Mouse (Mus musculus) cortical plate, adult 2 months (tissue): ENCODE data around the gene Tor1a. TPM values are rescaled to one million over a fixed set of nuclear protein-coding genes. Genes with fewer than 3 reads are reported as not detected.
A peak's percentile ranks its signal among the peaks of the same experiment; 100 is the strongest.
"Not testable (repeated sequence)": the region's sequence is repeated elsewhere in the genome, so short reads cannot be mapped to it uniquely, and the experiment has no call there.

Source experiments
- H3K27ac ChIP-seq: fragments of 200-500 bp; 2 replicates; pipeline ENCODE4 v1.5.1; 2012; ENCODE audit warnings: low read length, control low read depth, inconsistent platforms; ENCODE audit not compliant: insufficient read depth
- H3K4me1 ChIP-seq: fragments of 200-500 bp; 2 replicates; pipeline ENCODE4 v1.6.1; 2011; ENCODE audit warnings: low read length; ENCODE audit not compliant: control insufficient read depth, insufficient read depth
- H3K4me3 ChIP-seq: fragments of 200-500 bp; 2 replicates; pipeline ENCODE4 v1.5.1; 2011; ENCODE audit warnings: mild to moderate bottlenecking, low read length, control low read depth; ENCODE audit not compliant: insufficient read depth
- CTCF ChIP-seq: fragments of 200-500 bp; IDR thresholded peaks from 2 replicates; pipeline ENCODE4 v1.5.1; 2011; ENCODE audit warnings: mild to moderate bottlenecking, control low read depth, low read length; ENCODE audit not compliant: insufficient read depth; ENCODE audit errors: extremely low read depth
- POLR2A ChIP-seq: fragments of 200-500 bp; IDR thresholded peaks from 2 replicates; pipeline ENCODE4 v1.6.1; 2011; ENCODE audit warnings: mild to moderate bottlenecking, low read length, control low read depth; ENCODE audit not compliant: insufficient read depth; ENCODE audit errors: extremely low read depth
- polyA plus RNA-seq: library from polyadenylated mRNA; depleted of rRNA; stranded (reverse); fragments of >200 nt; gene quantifications from 2 replicates; pipeline ENCODE4 v1.2.3, GENCODE M21; 2012; rRNA removed

The Tor1a gene
- polyA plus RNA-seq, 1 experiment, result 52.5 TPM

DNA sequence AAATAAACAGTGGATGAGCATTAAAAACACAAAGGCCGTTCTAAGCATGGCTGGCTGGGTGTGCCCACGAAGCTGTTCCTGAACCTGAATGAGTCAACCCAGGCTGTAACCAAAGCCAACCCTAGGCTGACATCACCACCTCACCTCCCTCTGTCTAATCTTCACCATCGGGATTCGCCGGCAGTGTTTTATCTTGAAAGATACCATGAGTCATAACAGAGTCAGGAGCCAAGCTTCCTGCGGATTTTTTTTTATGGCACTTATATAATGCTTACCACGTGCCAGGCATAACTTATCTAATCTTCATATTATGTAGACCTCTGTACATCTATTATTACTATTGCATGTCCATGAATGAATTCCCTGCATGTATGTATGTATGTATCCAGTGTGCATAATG lies 47.5 kb downstream of the Tor1a start:
- Histone ChIP-seq H3K4me3 (no peak overlapping the region), H3K4me1 (peaks cover 5% of the 10 kb centered on the region), H3K27ac (no peak overlapping the region)
- peak; percentile 35; the same call in 1 of the 2 replicates for TF ChIP-seq POLR2A
- no peak for TF ChIP-seq CTCF

DNA sequence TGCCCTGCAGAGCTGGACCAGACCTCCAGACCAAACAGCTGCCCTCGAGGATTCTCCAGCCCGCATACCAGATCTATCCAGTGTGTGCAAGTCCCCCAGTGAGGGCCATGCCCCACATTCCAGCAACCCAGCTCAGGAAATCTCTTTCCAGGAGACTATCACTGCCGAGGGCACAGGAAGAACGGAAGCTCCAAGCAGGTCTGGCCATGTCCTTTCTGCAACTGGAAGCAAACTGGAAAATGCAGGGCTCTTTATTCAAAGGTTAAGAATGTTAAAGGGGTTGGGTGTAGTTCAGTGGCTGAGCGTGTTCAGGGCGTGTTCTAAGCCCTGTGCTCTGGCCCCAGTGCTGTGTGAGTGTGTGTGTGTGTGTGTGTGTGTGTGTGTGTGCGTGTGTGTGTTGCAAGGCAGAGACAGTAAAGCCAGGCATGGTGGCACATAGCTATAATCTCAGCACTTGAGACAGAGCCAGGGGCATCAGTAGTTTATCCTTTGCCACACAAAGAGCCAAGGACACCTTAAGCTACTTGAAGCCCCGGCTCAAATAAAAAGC lies 48.9 kb downstream of the Tor1a start:
- Histone ChIP-seq H3K4me1 (peaks cover 5% of the 10 kb centered on the region), H3K27ac (no peak overlapping the region), H3K4me3 (no peak overlapping the region)
- TF ChIP-seq POLR2A (no peak), CTCF (no peak)

DNA sequence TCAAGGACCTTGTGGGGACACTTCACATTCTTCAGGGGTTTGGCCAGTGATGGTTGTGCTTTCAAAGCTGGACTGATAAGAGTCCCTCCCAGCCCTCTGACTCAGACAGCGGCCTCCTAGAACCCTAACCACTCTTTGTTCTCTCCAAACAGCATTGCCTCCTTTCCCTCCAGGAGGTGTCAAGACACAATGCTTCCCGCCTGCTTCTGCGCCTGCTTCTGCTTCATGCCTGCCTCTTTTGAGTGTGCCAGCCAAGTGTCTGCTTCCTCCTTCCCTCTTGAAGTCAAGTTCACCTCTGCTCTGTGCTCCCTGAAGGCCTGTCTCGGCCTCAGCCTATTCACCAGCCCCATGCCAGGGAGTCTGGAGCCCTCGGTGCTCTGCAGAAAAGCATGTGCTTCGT lies 49.6 kb downstream of the Tor1a start:
- H3K27ac ChIP-seq, result no peak overlapping the region
- TF ChIP-seq POLR2A, result no peak
- TF ChIP-seq CTCF, result no peak
- H3K4me3 ChIP-seq, result no peak overlapping the region
- H3K4me1 ChIP-seq, result peaks cover 5% of the 10 kb centered on the region

- no peak overlapping the region for H3K4me3 ChIP-seq
- H3K27ac ChIP-seq, result no peak overlapping the region
- TF ChIP-seq POLR2A (no peak), CTCF (no peak)
- H3K4me1 ChIP-seq, result peaks cover 5% of the 10 kb centered on the region
Observed at GRCm38 (mm10) chr2:30917649-30918048, 50.1 kb downstream of the Tor1a start.

DNA sequence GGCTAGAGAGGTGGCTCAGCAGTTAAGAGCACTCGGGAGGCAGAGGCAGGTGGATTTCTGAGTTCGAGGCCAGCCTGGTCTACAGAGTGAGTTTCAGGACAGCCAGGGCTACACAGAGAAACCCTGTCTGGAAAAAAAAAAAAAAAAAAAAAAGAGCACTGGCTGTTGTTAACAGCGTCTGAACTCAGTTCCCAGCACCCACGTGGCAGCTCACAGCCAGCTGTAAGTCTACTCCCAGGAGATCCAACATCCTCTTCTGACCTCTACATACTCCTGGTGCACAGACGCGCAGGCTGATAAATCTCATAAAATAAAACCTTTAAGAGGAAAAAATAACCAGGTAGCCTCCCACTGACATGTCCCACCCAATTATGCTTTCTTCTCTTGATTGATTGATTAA lies 51.8 kb downstream of the Tor1a start:
- not testable (repeated sequence) for H3K27ac ChIP-seq, H3K4me1 ChIP-seq, H3K4me3 ChIP-seq

GRCm38 (mm10) chr2:30915376-30915775 lies 52.4 kb downstream of the Tor1a start:
- H3K4me1 ChIP-seq, result peaks cover 5% of the 10 kb centered on the region
- H3K27ac ChIP-seq, result no peak overlapping the region
- no peak overlapping the region for H3K4me3 ChIP-seq
- TF ChIP-seq POLR2A, result no peak
- TF ChIP-seq CTCF, result no peak

DNA sequence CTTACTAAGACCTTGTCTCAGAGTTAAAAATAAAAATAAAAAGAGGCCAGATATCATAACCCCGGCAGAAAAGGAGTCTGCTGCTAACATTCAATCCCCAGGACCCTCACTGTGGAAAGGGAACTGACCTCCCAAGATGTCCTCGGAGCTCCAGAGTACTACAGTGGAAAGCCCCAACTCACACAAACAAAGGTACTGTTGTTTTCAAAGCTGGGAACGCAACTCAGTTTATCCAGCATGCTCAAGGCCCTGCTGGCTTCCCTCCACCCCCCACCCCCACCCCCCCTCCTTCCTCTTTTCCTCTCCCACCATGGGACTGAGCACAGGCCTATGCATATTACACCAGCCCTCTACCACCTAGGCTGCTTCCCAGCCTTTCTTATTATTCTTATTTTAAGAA lies 52.9 kb downstream of the Tor1a start:
- TF ChIP-seq CTCF, result no peak
- no peak for TF ChIP-seq POLR2A
- peaks cover 3% of the 10 kb centered on the region; the same call in 1 of the 2 replicates for H3K4me1 ChIP-seq
- H3K4me3 ChIP-seq, result no peak overlapping the region
- H3K27ac ChIP-seq, result no peak overlapping the region

DNA sequence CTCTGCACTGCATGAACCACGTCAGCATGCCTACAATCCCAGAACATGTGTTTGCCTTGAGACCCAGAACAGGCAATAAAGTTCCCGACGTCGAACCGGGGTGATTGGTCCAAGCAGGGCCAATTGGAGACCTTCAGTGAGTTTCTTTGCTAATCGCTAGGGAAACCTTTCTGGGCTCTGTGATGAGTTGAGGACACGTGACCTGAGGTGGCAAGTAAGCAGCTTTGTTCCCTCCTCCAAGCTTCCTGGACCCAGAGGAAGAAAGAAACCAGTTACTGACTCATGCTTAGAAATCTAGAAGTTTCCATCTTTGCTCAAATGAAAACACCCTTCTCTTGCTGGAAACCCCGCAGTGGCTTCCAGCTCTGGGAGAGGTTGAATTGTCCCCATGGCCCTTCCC lies 54.7 kb downstream of the Tor1a start:
- TF ChIP-seq CTCF, result no peak
- TF ChIP-seq POLR2A, result no peak
- Histone ChIP-seq H3K27ac (no peak overlapping the region), H3K4me3 (no peak overlapping the region), H3K4me1 (peaks cover 2% of the 10 kb centered on the region; the same call in 1 of the 2 replicates)

- no peak overlapping the region for H3K27ac ChIP-seq
- TF ChIP-seq POLR2A, result no peak
- no peak for TF ChIP-seq CTCF
- no peaks in the 10 kb centered on the region; the same call in 1 of the 2 replicates for H3K4me1 ChIP-seq
- no peak overlapping the region for H3K4me3 ChIP-seq
Observed at GRCm38 (mm10) chr2:30912291-30912773, 55.4 kb downstream of the Tor1a start.

Other genes with a start within 250 kb of the Tor1a start
- gene 1700001O22Rik, start 164.3 kb downstream of the Tor1a start, polyA plus RNA-seq, result 13.5 and 17.5 TPM in 2 replicates
- gene Ntmt1, start 160.1 kb downstream of the Tor1a start, polyA plus RNA-seq, result 47.1 TPM in 2 replicates
- gene Asb6, start 137.6 kb downstream of the Tor1a start, polyA plus RNA-seq, result 44.1 and 45.8 TPM in 2 replicates
- gene Prrx2, start 133.0 kb downstream of the Tor1a start, polyA plus RNA-seq, result 2.3 and 2.7 TPM in 2 replicates
- gene Ptges, start 38.1 kb downstream of the Tor1a start, polyA plus RNA-seq, result 6.3 and 7.2 TPM in 2 replicates
- gene Tor1b, start 15.0 kb downstream of the Tor1a start, polyA plus RNA-seq, result 35.9 and 39.1 TPM in 2 replicates
- gene BC005624, start 14.3 kb upstream of the Tor1a start, polyA plus RNA-seq, result 113 and 117 TPM in 2 replicates
- gene Usp20, start 14.3 kb upstream of the Tor1a start, polyA plus RNA-seq, result 50.6 and 53.1 TPM in 2 replicates
- 125 and 126 TPM in 2 replicates for gene Fnbp1, start 174.1 kb upstream of the Tor1a start, polyA plus RNA-seq
- gene Gpr107, start 184.4 kb upstream of the Tor1a start, polyA plus RNA-seq, result 26.8 and 28.2 TPM in 2 replicates